Mouse (Mus musculus): Measurements from ENCODE around the gene B4galnt3. TPM values are rescaled to one million over a fixed set of nuclear protein-coding genes. Genes with fewer than 3 reads are reported as not detected.

B4galnt3 gene
- polyA plus RNA-seq, 1 experiment from 2014 or later = 0.13 TPM

DNA sequence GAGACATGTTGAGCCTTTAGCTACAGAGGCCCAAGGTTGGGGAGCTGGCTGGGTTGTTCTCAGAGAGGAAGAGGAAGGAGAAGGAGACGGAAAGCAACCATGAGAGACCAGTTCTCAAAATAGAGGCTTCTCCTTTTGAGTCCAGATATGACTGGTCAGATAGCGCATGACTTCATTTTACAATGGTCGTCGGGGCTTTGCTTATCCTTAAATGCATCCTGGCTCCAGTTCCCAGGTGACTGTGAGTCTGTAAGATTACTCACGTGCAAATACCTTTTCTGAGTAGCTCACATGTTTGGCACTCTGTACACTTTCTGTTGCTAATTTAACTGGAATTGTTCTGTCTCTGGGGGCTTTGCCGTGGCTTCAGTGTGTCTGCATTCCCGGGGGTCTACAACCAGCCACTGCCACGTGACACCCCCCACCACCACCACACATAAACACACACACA lies 114.6 kb downstream of the B4galnt3 start:
- H3K4me1 ChIP-seq = no peaks in the 10 kb centered on the region
- no peak overlapping the region for H3K9ac ChIP-seq (replicated peaks)
- no peaks in the 10 kb centered on the region for H3K9me3 ChIP-seq
- no peak overlapping the region for H3K4me3 ChIP-seq
- no peak for ATAC-seq (ENCODE audit: low FRiP score, low read depth)
- H3K36me3 ChIP-seq = no peaks in the 10 kb centered on the region
- H3K4me2 ChIP-seq (replicated peaks) = no peak overlapping the region
- H3K27me3 ChIP-seq = no peaks in the 10 kb centered on the region
- WGBS = 77% methylated on average over 8 of the region's 8 CpGs
- no peak overlapping the region for H3K27ac ChIP-seq (replicated peaks)

- no peak overlapping the region for H3K27ac ChIP-seq (replicated peaks)
- H3K4me3 ChIP-seq = no peak overlapping the region
- no peaks in the 10 kb centered on the region for H3K4me1 ChIP-seq
- WGBS = 87% methylated on average over 6 of the region's 6 CpGs
- no peak overlapping the region for H3K4me2 ChIP-seq (replicated peaks)
- ATAC-seq (ENCODE audit: low FRiP score, low read depth) = no peak
- no peaks in the 10 kb centered on the region for H3K27me3 ChIP-seq
- no peaks in the 10 kb centered on the region for H3K36me3 ChIP-seq
- H3K9me3 ChIP-seq = no peaks in the 10 kb centered on the region
- no peak overlapping the region for H3K9ac ChIP-seq (replicated peaks)
These were observed 115.2 kb downstream of the B4galnt3 start for GRCm38 (mm10) chr6:120179044-120179755.

DNA sequence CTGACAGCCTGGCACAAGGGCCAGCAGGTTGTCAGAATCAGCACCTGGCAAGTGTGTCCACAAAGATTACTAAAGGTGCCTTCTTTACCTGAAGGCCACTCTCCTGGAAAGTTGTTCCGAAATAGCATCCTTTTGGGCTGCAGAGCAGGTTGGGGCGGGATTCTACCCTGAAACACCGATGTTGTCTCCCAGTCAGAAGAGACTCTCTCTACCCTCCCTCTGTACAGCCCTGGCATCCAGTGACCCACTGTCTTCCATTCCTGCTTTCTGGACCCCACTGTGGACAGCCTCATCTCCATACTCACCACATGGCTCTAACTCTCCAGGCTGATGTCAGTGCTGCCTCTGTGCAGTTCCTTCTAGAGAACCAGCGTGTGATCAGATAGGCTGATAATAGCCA lies 118.7 kb downstream of the B4galnt3 start:
- Histone ChIP-seq H3K4me2 (replicated peaks) (no peak overlapping the region), H3K9ac (replicated peaks) (no peak overlapping the region), H3K4me3 (no peak overlapping the region), H3K4me1 (no peaks in the 10 kb centered on the region), H3K36me3 (no peaks in the 10 kb centered on the region), H3K27ac (replicated peaks) (no peak overlapping the region), H3K27me3 (no peaks in the 10 kb centered on the region), H3K9me3 (no peaks in the 10 kb centered on the region)
- 93% methylated on average over 4 of the region's 4 CpGs for whole genome bisulfite sequencing
- ATAC-seq (ENCODE audit: low FRiP score, low read depth) = no peak

DNA sequence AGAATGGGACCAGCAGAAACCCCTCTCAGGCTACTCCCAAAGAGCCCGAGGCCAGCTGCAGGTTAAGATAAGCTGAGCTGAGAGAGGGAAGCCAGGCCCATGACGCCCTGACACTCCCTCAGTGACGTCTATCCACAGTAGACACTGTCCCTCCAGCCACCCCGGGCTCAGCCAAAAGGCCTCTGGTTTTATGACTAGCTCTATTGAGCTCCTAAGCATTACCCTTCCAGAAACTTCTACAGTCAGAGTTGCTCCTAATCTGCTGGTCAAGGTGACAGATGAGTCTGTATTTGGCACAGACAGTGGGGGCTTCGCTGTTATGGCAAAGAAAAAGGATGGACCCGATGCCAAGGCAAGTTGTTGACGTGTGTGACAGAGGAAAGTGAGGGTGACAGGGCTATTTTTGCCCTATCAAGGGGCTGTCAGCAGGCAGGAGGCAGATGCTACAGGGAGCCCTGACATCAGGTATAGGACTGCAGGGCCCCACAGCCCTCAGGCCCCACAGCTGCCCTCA lies 119.7 kb downstream of the B4galnt3 start:
- Histone ChIP-seq H3K4me3 (no peak overlapping the region), H3K4me1 (no peaks in the 10 kb centered on the region), H3K4me2 (replicated peaks) (no peak overlapping the region), H3K9ac (replicated peaks) (no peak overlapping the region), H3K27me3 (no peaks in the 10 kb centered on the region), H3K36me3 (no peaks in the 10 kb centered on the region), H3K9me3 (no peaks in the 10 kb centered on the region), H3K27ac (replicated peaks) (no peak overlapping the region)
- 79% methylated on average over 7 of the region's 7 CpGs for WGBS
- no peak for ATAC-seq (ENCODE audit: low FRiP score, low read depth)

- no peaks in the 10 kb centered on the region for H3K36me3 ChIP-seq
- 0 out of 2 replicates have a peak overlapping the region, but pooled peaks have one; percentile 39 for H3K9ac ChIP-seq (replicated peaks)
- H3K4me2 ChIP-seq (replicated peaks) = no peak overlapping the region
- no peak for ATAC-seq (ENCODE audit: low FRiP score, low read depth)
- no peak overlapping the region for H3K4me3 ChIP-seq
- WGBS = 87% methylated on average over 6 of the region's 6 CpGs
- no peak overlapping the region; the same call in 1 of the 2 replicates for H3K27ac ChIP-seq (replicated peaks)
- H3K27me3 ChIP-seq = no peaks in the 10 kb centered on the region
- no peaks in the 10 kb centered on the region for H3K9me3 ChIP-seq
- H3K4me1 ChIP-seq = no peaks in the 10 kb centered on the region
These were observed 120.2 kb downstream of the B4galnt3 start for GRCm38 (mm10) chr6:120174028-120174601.

DNA sequence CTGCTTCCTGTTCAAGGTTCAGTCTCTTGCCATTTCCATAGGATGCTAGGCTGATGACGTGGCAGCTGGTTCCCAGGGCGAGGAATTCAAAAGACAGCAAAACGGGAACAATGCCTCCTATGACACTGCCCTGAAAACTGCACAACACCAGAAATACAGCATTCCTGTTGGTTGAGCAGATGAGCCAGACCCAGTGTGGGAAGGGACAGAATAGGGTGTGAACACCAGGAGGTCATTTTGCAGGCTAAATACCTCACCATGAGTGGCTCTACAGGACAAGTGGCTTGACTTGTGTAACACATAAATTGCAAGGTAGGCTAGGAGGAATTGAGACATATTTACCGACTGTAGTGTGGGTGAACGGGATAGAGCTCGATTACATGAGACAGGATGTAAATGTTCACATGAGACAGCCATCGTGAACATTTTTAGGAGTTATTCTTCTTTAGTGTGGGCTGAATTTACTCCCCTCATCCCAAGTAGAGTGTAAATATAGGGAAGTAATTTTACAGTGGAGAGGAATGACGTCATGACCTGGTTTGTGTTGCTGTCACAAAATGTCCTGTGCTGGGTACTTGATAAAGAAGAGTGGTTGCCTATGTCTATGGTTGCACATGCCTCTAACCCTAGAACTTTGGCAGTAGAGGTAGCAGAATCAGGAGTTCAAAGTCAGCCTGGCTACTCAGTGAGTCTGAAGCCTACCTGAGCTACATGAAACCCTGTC lies 121.9 kb downstream of the B4galnt3 start:
- Histone ChIP-seq H3K36me3 (no peaks in the 10 kb centered on the region), H3K4me2 (replicated peaks) (no peak overlapping the region), H3K4me3 (no peak overlapping the region), H3K4me1 (no peaks in the 10 kb centered on the region), H3K9ac (replicated peaks) (no peak overlapping the region), H3K9me3 (no peaks in the 10 kb centered on the region), H3K27me3 (no peaks in the 10 kb centered on the region), H3K27ac (replicated peaks) (no peak overlapping the region)
- WGBS = 85% methylated on average over 8 of the region's 8 CpGs
- ATAC-seq (ENCODE audit: low FRiP score, low read depth) = no peak

- Histone ChIP-seq H3K9ac (replicated peaks) (no peak overlapping the region), H3K27me3 (no peaks in the 10 kb centered on the region), H3K4me1 (no peaks in the 10 kb centered on the region), H3K4me2 (replicated peaks) (no peak overlapping the region), H3K27ac (replicated peaks) (no peak overlapping the region), H3K9me3 (no peaks in the 10 kb centered on the region), H3K36me3 (no peaks in the 10 kb centered on the region), H3K4me3 (no peak overlapping the region)
- no peak for ATAC-seq (ENCODE audit: low FRiP score, low read depth)
- WGBS = 81% methylated on average over 4 of the region's 4 CpGs
These were observed 126.8 kb downstream of the B4galnt3 start for GRCm38 (mm10) chr6:120167574-120167973.

GRCm38 (mm10) chr6:120164765-120165164 lies 129.6 kb downstream of the B4galnt3 start:
- Histone ChIP-seq H3K27ac (replicated peaks) (no peak overlapping the region), H3K4me2 (replicated peaks) (no peak overlapping the region), H3K4me3 (no peak overlapping the region), H3K9me3 (no peaks in the 10 kb centered on the region), H3K9ac (replicated peaks) (no peak overlapping the region), H3K27me3 (no peaks in the 10 kb centered on the region), H3K36me3 (no peaks in the 10 kb centered on the region), H3K4me1 (no peaks in the 10 kb centered on the region; the same call in 1 of the 2 replicates)
- ATAC-seq (ENCODE audit: low FRiP score, low read depth) = no peak
- 84% methylated on average over 4 of the region's 4 CpGs for WGBS

DNA sequence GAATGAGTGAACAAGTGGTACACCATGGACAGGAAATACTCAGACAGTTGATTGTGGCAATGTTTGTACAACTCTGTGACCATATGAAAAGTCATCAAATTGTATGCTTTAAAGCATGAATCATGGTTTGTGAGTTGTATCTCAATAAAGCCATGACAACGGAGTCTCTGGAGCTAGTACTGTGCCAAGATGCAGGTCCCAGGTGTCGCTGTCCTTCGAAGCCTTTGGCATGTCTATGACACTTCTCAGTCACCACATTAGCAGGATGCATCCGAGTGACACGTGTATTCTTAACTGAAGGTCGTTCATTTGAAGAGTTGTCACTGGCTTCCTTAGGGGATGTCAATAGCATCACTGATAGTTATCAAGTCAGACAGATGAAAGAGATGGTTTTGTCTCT lies 131.4 kb downstream of the B4galnt3 start:
- Histone ChIP-seq H3K4me2 (replicated peaks) (no peak overlapping the region), H3K27ac (replicated peaks) (no peak overlapping the region), H3K4me1 (peaks cover 9% of the 10 kb centered on the region), H3K4me3 (no peak overlapping the region), H3K9me3 (no peaks in the 10 kb centered on the region), H3K27me3 (no peaks in the 10 kb centered on the region), H3K9ac (replicated peaks) (no peak overlapping the region), H3K36me3 (no peaks in the 10 kb centered on the region)
- WGBS = 88% methylated on average over 6 of the region's 6 CpGs
- ATAC-seq (ENCODE audit: low FRiP score, low read depth) = no peak

DNA sequence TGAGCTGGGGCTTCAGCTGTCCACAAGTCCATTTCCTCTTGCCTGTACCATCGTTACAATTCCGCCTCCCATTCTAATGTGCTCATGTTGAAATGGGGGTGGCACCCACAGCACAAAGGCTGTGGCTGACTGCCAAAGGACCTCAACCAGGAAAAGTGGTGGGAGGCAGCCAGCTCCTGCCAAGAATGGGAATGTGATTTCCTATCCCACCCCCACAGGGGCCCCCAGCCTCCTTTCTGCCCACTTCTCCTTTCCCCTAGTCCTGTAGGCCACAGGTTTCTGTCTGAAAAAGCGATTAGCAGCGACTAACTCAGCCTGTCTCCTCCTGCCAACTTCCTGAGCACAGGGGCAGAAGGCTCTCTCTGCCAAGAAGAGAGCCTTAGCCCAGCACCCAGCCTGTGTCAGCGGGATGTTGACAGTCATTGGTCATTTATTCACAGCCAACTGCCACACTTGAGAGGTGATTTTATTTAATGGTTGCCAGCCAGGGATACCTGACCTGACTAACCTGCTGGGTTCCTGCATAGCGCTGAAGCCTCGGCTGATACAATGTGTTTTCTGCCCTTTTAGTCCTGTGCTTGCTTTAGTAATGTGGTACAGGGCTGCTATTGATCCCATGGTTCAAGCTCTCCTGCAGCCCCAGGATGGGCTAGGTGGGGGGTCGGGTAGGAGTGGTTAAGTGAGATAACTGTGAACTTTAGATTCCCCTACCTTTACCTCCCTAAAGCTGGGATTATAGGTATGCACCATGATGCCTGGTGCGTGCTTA lies 135.0 kb downstream of the B4galnt3 start:
- no peaks in the 10 kb centered on the region for H3K27me3 ChIP-seq
- H3K36me3 ChIP-seq = no peaks in the 10 kb centered on the region
- no peak overlapping the region for H3K4me3 ChIP-seq
- ATAC-seq (ENCODE audit: low FRiP score, low read depth) = peak; percentile 19; the same call in 1 of the 2 replicates
- no peaks in the 10 kb centered on the region for H3K9me3 ChIP-seq
- WGBS = 63% methylated on average over 9 of the region's 9 CpGs
- H3K9ac ChIP-seq (replicated peaks) = no peak overlapping the region
- no peak overlapping the region for H3K4me2 ChIP-seq (replicated peaks)
- no peak overlapping the region for H3K27ac ChIP-seq (replicated peaks)
- H3K4me1 ChIP-seq = peaks cover 12% of the 10 kb centered on the region

- Histone ChIP-seq H3K9me3 (no peaks in the 10 kb centered on the region), H3K27ac (replicated peaks) (no peak overlapping the region), H3K4me1 (peaks cover 12% of the 10 kb centered on the region), H3K9ac (replicated peaks) (no peak overlapping the region), H3K27me3 (no peaks in the 10 kb centered on the region), H3K4me3 (no peak overlapping the region), H3K36me3 (no peaks in the 10 kb centered on the region), H3K4me2 (replicated peaks) (no peak overlapping the region)
- WGBS = 83% methylated on average over 6 of the region's 6 CpGs
- no peak for ATAC-seq (ENCODE audit: low FRiP score, low read depth)
These were observed 136.9 kb downstream of the B4galnt3 start for GRCm38 (mm10) chr6:120157479-120157878.
